Mouse (Mus musculus) thymus, postnatal 36 days (tissue): ENCODE results near the gene Mfap1a.
"Not testable (repeated sequence)": the region's sequence is repeated elsewhere in the genome, so short reads cannot be mapped to it uniquely, and the experiment has no call there.

Experiments used
- DNase-seq, 2 experiments: peaks; one replicate each; pipeline ENCODE4 v3.0.0; 2022; ENCODE audit warnings: mixed read lengths in 2 of 2

Gene Mfap1a

GRCm38 (mm10) chr2:121474180-121474535, 32.3 kb downstream of the Mfap1a start:
- no peak for DNase-seq

GRCm38 (mm10) chr2:121473301-121474179, 32.9 kb downstream of the Mfap1a start, which contains the start of gene Mfap1b:
Gene Mfap1b (minus strand): TSS chr2:121474067.
- DNase-seq: peak; percentile 67 to 75

GRCm38 (mm10) chr2:121472783-121473182, 33.7 kb downstream of the Mfap1a start:
- DNase-seq: not testable (repeated sequence)

- DNase-seq: not testable (repeated sequence)
These were observed 37.5 kb downstream of the Mfap1a start for GRCm38 (mm10) chr2:121468982-121469381.

GRCm38 (mm10) chr2:121460071-121460470, 46.4 kb downstream of the Mfap1a start:
- no peak for DNase-seq

GRCm38 (mm10) chr2:121456692-121457642, 49.5 kb downstream of the Mfap1a start, which contains the start of gene Serinc4:
Gene Serinc4 (minus strand): TSS chr2:121456781.
- peak; percentile 84 to 90 for DNase-seq

- no peak for DNase-seq
These were observed 50.9 kb downstream of the Mfap1a start for GRCm38 (mm10) chr2:121455534-121455933.

GRCm38 (mm10) chr2:121453917-121454316, 52.5 kb downstream of the Mfap1a start:
- no peak for DNase-seq

GRCm38 (mm10) chr2:121452990-121453389, 53.5 kb downstream of the Mfap1a start, which contains the start of gene Hypk:
Gene Hypk (plus strand): TSS chr2:121453290.
- DNase-seq: no peak

GRCm38 (mm10) chr2:121452361-121452760, 54.1 kb downstream of the Mfap1a start:
- DNase-seq: no peak

GRCm38 (mm10) chr2:121450093-121450492, 56.4 kb downstream of the Mfap1a start:
- DNase-seq: no peak

- peak in 1 of 2 experiments; percentile 42 for DNase-seq
These were observed 56.9 kb downstream of the Mfap1a start for GRCm38 (mm10) chr2:121449545-121450011.

GRCm38 (mm10) chr2:121448739-121449535, 57.5 kb downstream of the Mfap1a start, which contains the start of gene Serf2:
Gene Serf2 (plus strand): TSS chr2:121449195.
- DNase-seq: peak; percentile 98 to 100

GRCm38 (mm10) chr2:121448136-121448535, 58.3 kb downstream of the Mfap1a start:
- peak; percentile 35 to 45 for DNase-seq

GRCm38 (mm10) chr2:121447006-121447405, 59.5 kb downstream of the Mfap1a start:
- no peak for DNase-seq

GRCm38 (mm10) chr2:121446506-121446905, 60.0 kb downstream of the Mfap1a start:
- no peak for DNase-seq

- DNase-seq: no peak
These were observed 61.3 kb downstream of the Mfap1a start for GRCm38 (mm10) chr2:121445117-121445516.

- DNase-seq: no peak
These were observed 62.3 kb downstream of the Mfap1a start, which contains the start of gene Ell3 for GRCm38 (mm10) chr2:121444178-121444577. Gene Ell3 (minus strand): TSS chr2:121444278.

GRCm38 (mm10) chr2:121443068-121443349, 63.5 kb downstream of the Mfap1a start:
- no peak for DNase-seq

GRCm38 (mm10) chr2:121442259-121443067, 64.0 kb downstream of the Mfap1a start:
- peak; percentile 61 to 65 for DNase-seq
